Mouse (Mus musculus): Measurements from ENCODE around the gene Slc38a1. TPM values are rescaled to one million over a fixed set of nuclear protein-coding genes. Genes with fewer than 3 reads are reported as not detected.

The Slc38a1 gene
- total RNA-seq, 2 experiments from 2014 or later, result 17.0 to 21.2 TPM

Other genes starting within 250 kb of the Slc38a1 start
- 10 to 100 TPM; 39.8 to 47.1 TPM for gene Scaf11, start 182.1 kb downstream of the Slc38a1 start, total RNA-seq (2021)
- 100 to 1,000 TPM; 230 to 253 TPM for gene Slc38a2, start 56.8 kb upstream of the Slc38a1 start, total RNA-seq (2021)